Mouse (Mus musculus) kidney, postnatal 36 days (tissue): ENCODE measurements around the gene Olfr70.

Experiments
- DNase-seq, 2 experiments: peaks; one replicate each; pipeline ENCODE4 v3.0.0; 2021 to 2022; ENCODE audit warnings: mixed read lengths in 2 of 2

Gene Olfr70

GRCm38 (mm10) chr4:43653161-43654015 is 47.2 kb downstream of the Olfr70 start, which contains the start of gene Spag8:
TSS of gene Spag8 (minus strand) at chr4:43653594.
- peak in 1 of 2 experiments; percentile 65 for DNase-seq

- DNase-seq = peak; percentile 71 to 81
Observed at GRCm38 (mm10) chr4:43652726-43653125, 47.9 kb downstream of the Olfr70 start.

GRCm38 (mm10) chr4:43649783-43650182 is 50.8 kb downstream of the Olfr70 start:
- no peak for DNase-seq
